Mouse (Mus musculus) liver, embryonic 14.5 days (tissue): Measurements from ENCODE around the gene Sept5. TPM values are rescaled to one million over a fixed set of nuclear protein-coding genes. Genes with fewer than 3 reads are reported as not detected.

ENCODE experiments used
- ATAC-seq: fragments of 200-750 bp; cut with Nextera tagmentation; 2 replicates; pipeline ENCODE4 v1.8.0; 2017; ENCODE audit warnings: moderate number of reproducible peaks, mild to moderate bottlenecking, moderate library complexity; ENCODE audit not compliant: insufficient read depth
- DNase-seq, 3 experiments: peaks; one replicate each; pipeline ENCODE4 v3.0.0-alpha.2; 2012 to 2013; ENCODE audit warnings: low read depth in 3 of 3, low spot score in 3 of 3
- H3K27ac ChIP-seq: fragments of 300-500 bp; sonication (generic); 2 replicates; pipeline ENCODE4 v1.5.1; 2014; ENCODE audit warnings: moderate library complexity, mild to moderate bottlenecking, control low read depth, inconsistent platforms
- H3K27me3 ChIP-seq: fragments of 300-500 bp; sonication (generic); 2 replicates; pipeline ENCODE4 v1.6.1; 2014; ENCODE audit warnings: mild to moderate bottlenecking, low read length, moderate library complexity; ENCODE audit not compliant: control insufficient read depth, insufficient read depth
- H3K36me3 ChIP-seq: fragments of 300-500 bp; sonication (generic); replicated peaks from 2 replicates; pipeline ENCODE4 v1.6.1; 2014; ENCODE audit warnings: low read depth; ENCODE audit not compliant: control insufficient read depth, insufficient read depth
- H3K4me1 ChIP-seq, 2 experiments: fragments of 200-500 bp in 1 of 2; fragments of 300-500 bp in 1 of 2; sonication (generic) in 1 of 2; replicated peaks; 2 replicates each; pipeline ENCODE4 v1.6.1; 2012 to 2014; ENCODE audit warnings: antibody characterized with exemption in 1 of 2, inconsistent platforms in 1 of 2, low read length in 1 of 2; ENCODE audit not compliant: control insufficient read depth in 2 of 2, insufficient read depth in 2 of 2
- H3K4me2 ChIP-seq: fragments of 300-500 bp; sonication (generic); 2 replicates; pipeline ENCODE4 v1.6.1; 2014; ENCODE audit warnings: low read depth, mild to moderate bottlenecking, control low read depth, moderate library complexity
- H3K4me3 ChIP-seq, 2 experiments: fragments of 200-500 bp in 1 of 2; fragments of 300-500 bp in 1 of 2; sonication (generic) in 1 of 2; 2 replicates each; pipeline ENCODE4 v1.5.1; 2012 to 2014; ENCODE audit warnings: low read depth in 2 of 2, low read length in 2 of 2, mild to moderate bottlenecking in 2 of 2, control low read depth in 1 of 2, inconsistent platforms in 1 of 2, moderate library complexity in 1 of 2; ENCODE audit not compliant: insufficient read depth in 1 of 2
- H3K9ac ChIP-seq: fragments of 300-500 bp; sonication (generic); replicated peaks from 2 replicates; pipeline ENCODE4 v1.6.1; 2014; ENCODE audit warnings: mild to moderate bottlenecking, control low read depth, moderate library complexity
- H3K9me3 ChIP-seq: fragments of 300-500 bp; sonication (generic); 2 replicates; pipeline ENCODE4 v1.6.1; 2016; ENCODE audit warnings: low read length, mixed read lengths; ENCODE audit not compliant: control insufficient read depth
- CTCF ChIP-seq: IDR thresholded peaks from 2 replicates; pipeline ENCODE4 v1.5.1; 2016; ENCODE audit warnings: antibody characterized with exemption, low read depth, control low read depth
- EP300 ChIP-seq: IDR thresholded peaks from 2 replicates; pipeline ENCODE4 v1.6.1; 2016; ENCODE audit warnings: antibody characterized with exemption, low read depth
- WGBS: fragments of 180-500 bp; shearing (Covaris S2); extraction: QIAGEN DNeasy Blood & Tissue Kit; methylation state at CpG from one replicate; pipeline ENCODE4 v1.1.7; 2014; ENCODE audit not compliant: insufficient replicate concordance; 5-methylcytosine and 5-hydroxymethylcytosine counted together
- polyA plus RNA-seq, 2 experiments: library from polyadenylated mRNA; depleted of rRNA in 1 of 2; stranded (reverse) in 1 of 2; unstranded in 1 of 2; fragments of >200 nt; fragmentation: Nextera tagmentation in 1 of 2; extraction: Ambion mirVana in 1 of 2; gene quantifications; 2 replicates each; pipeline versions ENCODE4 v1.2.1 to v1.2.3; 2012 to 2014

Sept5 gene
- polyA plus RNA-seq, 2 experiments, result 1.6 to 2.2 TPM

GRCm38 (mm10) chr16:18587847-18588737, 41.7 kb downstream of the Sept5 start:
- no peak overlapping the region for H3K4me2 ChIP-seq
- no peaks in the 10 kb centered on the region for H3K36me3 ChIP-seq
- H3K4me1 ChIP-seq, result no peaks in the 10 kb centered on the region
- DNase-seq, result no peak
- ATAC-seq, result no peak
- H3K9me3 ChIP-seq, result no peaks in the 10 kb centered on the region
- H3K27me3 ChIP-seq, result peaks cover 93% of the 10 kb centered on the region
- no peak overlapping the region for H3K9ac ChIP-seq
- WGBS, result 3% methylated on average over 52 of the region's 57 CpGs
- H3K27ac ChIP-seq, result no peak overlapping the region
- no peak overlapping the region for H3K4me3 ChIP-seq
- TF ChIP-seq CTCF (no peak), EP300 (no peak)

- Histone ChIP-seq H3K4me2 (peak overlapping the region; percentile 28; the same call in 1 of the 2 replicates), H3K4me1 (no peaks in the 10 kb centered on the region), H3K27me3 (peaks cover 100% of the 10 kb centered on the region), H3K9me3 (no peaks in the 10 kb centered on the region), H3K4me3 (peak overlapping the region in 1 of 2 experiments; percentile 25; a peak in 2 of 4 replicates), H3K9ac (no peak overlapping the region), H3K27ac (no peak overlapping the region), H3K36me3 (no peaks in the 10 kb centered on the region)
- DNase-seq (no peak), ATAC-seq (no peak)
- TF ChIP-seq EP300, result no peak
- no peak for TF ChIP-seq CTCF
- WGBS, result 2% methylated on average over 39 of the region's 62 CpGs
Observed at GRCm38 (mm10) chr16:18586906-18587546, 42.7 kb downstream of the Sept5 start.

- ATAC-seq (no peak), DNase-seq (no peak)
- Histone ChIP-seq H3K36me3 (no peaks in the 10 kb centered on the region), H3K4me1 (no peaks in the 10 kb centered on the region), H3K4me2 (peak overlapping the region; percentile 28; the same call in 1 of the 2 replicates), H3K27me3 (peaks cover 100% of the 10 kb centered on the region), H3K9me3 (no peaks in the 10 kb centered on the region), H3K27ac (no peak overlapping the region), H3K4me3 (peak overlapping the region in 1 of 2 experiments; percentile 25; a peak in 2 of 4 replicates), H3K9ac (no peak overlapping the region)
- TF ChIP-seq EP300 (no peak), CTCF (no peak)
- WGBS, result 2% methylated on average over 81 of the region's 83 CpGs
Observed at GRCm38 (mm10) chr16:18586076-18586905, 43.5 kb downstream of the Sept5 start.

GRCm38 (mm10) chr16:18585676-18586075, 44.1 kb downstream of the Sept5 start:
- DNase-seq (no peak), ATAC-seq (no peak)
- Histone ChIP-seq H3K4me2 (no peak overlapping the region), H3K4me1 (no peaks in the 10 kb centered on the region), H3K9me3 (no peaks in the 10 kb centered on the region), H3K27me3 (peaks cover 100% of the 10 kb centered on the region), H3K36me3 (no peaks in the 10 kb centered on the region), H3K4me3 (no peak overlapping the region), H3K27ac (no peak overlapping the region), H3K9ac (no peak overlapping the region)
- TF ChIP-seq CTCF (no peak), EP300 (no peak)
- WGBS, result 13% methylated on average over 10 of the region's 10 CpGs
